Mouse (Mus musculus) left cerebral cortex, adult 9 months (tissue): ENCODE measurements around the gene Cbwd1.

Source experiments
- DNase-seq, 2 experiments: peaks; one replicate each; pipeline ENCODE4 v3.0.0; 2022; ENCODE audit warnings: low spot score in 2 of 2

Cbwd1 gene

DNA sequence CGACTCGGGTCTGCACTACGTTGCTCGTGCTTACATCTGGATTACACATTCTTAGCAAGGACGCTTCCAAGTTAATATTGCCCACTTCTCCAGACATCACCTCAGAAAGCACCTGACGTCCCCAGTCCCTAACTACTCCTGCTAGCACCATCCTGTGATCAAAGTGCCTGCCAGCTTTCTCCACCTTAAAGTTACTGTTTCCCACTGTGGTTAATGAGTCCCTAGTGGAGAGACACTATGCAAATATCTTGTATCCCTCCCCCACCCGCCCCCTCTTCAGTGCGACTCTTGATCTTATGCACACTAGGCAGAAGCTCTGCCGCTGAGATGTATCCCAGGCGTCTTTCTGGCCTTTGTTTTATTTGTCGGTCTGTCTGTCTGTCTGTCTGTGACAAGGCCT is 16.6 kb upstream of the Cbwd1 start:
- DNase-seq = no peak

DNA sequence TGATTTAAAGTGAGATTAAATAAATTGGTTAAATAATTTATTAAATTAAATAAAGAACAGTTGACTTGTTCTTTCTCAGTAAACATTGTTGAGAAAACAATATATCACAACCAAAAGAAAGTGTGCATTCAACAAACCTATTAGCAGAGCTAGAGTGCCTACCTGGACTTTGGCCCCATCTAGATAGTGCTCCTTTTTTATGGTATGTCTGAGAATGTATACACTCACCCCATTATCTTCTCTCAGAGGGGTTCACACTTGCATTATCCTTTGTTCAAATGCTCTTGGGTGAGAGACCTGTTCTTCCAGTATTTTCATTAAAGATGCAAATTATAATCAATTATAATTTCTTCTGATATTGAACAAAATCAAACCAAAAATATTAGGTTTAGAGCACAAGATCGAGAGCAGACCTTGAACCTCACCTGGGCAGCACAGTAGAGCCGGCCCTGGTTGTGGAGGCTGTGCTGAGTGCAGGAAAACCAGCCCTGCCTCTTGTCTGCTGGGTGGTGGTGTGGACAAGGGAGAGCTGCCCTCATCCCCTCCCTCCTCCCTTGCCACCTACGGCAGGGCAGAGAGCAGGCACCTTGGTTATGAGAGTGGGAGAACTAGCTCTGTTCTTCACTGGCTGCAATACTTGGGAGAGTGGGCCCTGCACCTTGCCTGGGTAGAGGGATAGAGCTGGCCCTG is 11.4 kb upstream of the Cbwd1 start:
- no peak for DNase-seq

DNA sequence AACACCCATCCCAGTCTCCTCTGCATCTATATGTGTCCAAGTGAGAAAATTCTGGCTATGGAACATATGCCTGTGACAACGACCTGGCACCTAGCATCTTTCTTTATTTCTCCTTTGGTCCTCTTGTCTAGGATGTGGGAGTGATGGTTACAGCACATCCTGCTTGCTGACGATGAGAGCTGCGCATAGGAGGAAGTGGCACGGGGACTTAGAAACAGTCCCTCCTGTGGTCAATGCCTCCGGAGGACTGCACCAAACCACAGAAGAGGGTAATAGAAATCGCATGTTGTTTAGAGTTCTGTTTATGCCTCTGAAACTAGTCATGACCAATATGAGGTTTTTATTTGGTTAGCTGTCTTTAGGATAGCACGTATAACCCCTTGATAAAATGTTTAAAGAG is 9.9 kb upstream of the Cbwd1 start:
- DNase-seq = no peak

DNA sequence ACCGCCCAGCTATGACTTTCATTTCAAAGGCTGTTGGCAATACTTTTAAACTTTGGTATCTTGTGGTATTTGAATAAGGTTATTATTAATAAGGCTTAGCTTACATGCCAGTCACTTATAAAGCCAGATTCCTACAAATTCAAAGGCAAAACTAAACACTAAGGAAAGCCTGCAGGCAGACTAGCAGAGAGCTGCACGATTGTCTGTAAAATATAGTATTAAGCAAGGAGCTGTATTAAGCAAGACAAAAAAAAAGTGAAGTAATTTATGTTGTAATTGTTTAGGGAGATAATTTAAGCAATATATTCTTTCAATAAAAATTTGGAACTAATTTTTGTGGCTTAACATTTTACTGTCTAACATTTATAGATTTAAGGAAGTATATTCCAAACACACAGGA is 5.5 kb upstream of the Cbwd1 start:
- DNase-seq = no peak

DNA sequence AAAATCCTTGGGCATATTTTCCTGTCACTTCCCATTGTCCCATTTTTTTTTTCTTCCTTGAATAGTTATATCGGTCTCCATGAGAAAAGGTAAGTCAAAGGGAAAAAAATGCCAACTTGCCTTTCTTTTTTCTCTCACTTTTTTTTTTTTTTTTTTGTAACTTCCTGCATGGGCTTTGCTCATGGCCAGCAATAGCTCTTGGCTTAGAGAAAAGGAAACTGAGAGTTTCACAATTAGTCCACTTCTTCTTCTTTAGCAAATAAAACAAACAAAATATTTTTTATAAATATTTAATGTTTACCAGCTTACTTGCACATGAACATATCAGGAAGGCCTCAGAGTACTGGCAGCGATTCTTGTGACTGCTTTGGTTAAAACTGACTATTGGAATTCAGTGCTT is 4.8 kb upstream of the Cbwd1 start:
- no peak for DNase-seq

DNA sequence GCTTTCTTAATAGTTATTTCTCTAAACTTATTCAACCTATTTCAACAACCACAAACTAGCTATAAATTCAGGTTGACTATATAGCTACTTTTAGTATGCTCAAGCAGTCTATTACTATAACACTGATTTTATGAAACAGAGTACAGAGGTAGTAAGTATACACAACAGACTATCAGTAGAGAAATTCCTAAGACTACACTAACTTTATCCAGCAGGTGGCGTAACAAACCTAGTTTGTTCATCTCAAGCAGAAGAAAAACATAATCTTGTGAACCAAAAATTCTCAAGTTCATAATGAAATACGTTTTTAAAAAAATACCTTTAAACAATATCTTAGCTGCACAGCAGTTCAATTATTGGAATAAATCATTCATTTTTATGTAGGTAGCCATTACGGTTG is 2.9 kb downstream of the Cbwd1 start:
- DNase-seq = peak in 1 of 2 experiments; percentile 23

DNA sequence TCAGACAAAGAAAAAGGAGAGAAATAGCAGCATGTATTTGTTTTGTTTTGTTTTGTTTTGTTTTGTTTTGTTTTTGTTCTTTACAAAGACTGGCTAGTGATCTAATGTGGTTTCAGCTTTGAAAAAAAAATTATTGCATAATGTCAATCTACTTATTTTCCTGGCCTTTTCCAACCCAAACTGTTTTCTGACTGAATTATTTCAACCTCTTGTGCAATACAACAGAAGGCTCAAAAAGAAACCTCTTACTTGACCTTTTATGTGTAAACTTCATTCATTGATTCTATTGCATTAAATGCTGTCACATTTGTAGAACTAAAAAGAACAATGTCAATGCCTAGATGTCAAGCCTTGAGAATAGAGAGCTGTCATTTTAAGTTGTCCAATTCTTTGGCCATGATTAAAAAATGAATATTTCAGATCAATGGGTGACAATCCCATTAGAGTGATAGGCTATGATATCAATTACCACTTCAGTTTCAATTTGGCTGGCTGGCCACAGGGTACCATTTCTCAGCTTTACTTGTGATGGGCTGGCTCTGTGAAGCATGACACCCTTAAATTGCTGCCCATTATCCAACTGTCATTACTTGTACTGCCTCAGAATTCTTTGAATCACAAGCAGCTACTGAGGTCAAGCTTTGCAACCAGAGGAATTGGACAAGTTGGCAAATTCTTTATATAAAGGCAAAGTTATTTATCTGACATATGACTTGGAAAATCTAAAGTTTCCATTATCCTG is 15.7 kb downstream of the Cbwd1 start:
- no peak for DNase-seq

DNA sequence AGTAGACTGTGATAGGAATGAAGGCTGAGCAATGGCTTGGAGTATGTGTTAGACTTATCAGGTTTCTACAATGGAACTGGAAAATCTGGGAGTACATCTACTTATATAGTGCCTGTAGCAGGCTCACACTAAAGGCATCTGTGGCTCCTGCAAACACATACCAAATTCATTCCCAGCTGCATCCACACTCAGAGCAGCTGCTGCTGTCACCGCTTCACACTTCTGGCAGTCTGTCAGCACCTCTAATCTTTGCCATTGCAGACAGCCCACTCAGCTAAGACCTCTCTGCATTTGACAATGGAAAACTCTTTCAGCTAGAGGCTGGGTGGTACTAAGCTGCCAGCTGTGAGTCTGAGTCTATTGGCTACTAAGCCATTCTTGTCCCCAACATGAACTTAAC is 24.3 kb downstream of the Cbwd1 start:
- no peak for DNase-seq

DNA sequence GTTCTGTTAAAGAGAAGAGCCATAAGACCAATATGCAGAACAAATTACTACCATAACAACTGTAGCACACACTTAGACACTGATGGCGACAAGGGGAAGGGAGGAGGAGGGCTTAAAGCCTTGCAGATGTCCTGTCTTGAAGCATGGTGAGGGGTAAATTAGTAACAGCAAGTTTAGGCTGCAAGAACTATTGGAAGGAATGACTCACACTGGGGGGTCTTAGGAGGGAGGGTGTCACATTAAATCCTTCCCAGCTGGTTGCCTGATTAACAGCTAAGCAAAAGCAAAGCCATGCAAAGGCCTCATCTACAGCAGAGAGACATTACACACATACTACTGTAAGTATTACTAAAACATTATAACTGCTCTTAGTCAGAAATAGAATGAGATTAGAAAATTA is 32.4 kb downstream of the Cbwd1 start:
- DNase-seq = no peak

DNA sequence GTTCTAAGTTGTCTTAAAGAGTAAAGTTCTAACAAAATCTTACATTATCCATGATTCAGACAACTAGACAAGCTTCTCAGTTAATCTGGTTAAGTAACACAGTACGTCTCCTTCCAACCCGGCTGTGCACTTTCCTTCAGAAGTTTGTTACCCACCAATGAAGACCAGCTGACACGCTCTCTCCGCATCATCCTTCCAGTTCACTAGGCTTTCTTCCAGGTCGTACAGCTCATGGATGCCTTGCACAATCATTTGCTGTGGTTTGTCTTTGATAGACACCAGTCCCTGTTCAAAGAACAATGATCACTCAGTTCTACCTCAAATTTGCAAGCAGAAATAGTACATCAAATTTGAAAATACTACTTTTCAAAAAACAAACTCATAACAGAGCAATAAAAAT is 40.5 kb downstream of the Cbwd1 start:
- DNase-seq = no peak

DNA sequence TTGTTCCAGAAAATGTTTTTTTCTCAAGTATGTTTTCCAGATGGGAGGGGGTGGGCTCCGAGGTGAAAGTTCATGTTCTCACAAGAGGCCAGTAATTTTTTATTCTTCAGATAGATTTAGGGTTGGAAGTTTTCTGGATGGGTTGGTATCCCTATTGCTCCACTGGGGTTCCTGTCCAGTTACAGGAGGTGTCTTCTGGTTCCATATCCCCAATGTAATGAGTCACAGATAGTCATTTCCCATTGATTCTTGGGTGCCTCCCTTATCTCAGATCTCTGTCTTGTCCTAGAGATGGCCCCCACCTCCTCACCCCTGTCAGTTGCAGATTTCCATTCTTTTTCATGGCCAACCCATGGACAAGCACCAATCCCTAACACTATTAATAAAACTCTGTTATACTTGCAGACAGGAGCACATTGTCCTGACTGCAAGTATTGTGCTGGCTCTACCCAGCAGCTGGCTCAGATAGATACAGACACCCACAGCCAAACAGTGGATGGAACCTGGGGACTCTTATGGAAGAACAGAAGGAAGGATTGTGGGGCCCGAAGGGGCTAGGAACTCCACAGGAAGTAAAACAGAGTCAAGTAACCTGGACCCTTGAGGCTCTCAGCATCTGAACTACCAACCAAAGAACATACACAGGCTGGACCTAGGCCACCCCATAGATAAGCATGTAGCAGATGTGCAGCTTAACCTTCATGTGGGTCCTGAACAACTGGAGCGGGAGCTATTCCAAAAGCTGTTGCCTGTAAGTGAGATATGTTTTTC is 52.8 kb downstream of the Cbwd1 start:
- DNase-seq = no peak

DNA sequence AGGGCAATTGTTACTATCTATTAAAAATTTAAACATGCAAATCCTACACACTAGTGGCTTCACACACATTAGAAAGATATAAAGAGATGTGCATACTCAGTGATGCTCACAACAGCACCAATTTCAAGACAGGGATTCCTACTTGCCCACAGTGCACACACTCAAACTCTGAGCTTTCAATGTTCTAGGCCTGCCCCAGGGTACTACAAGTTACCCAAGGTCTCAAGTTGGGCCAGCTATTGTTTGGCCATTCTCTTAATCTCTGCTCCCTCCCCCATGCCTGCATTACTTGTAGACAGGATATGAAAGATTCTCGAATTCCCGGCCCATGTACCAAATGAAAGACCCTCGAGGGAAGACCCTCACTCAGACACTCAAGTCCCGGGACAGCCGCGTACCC is 53.8 kb downstream of the Cbwd1 start:
- DNase-seq = no peak

DNA sequence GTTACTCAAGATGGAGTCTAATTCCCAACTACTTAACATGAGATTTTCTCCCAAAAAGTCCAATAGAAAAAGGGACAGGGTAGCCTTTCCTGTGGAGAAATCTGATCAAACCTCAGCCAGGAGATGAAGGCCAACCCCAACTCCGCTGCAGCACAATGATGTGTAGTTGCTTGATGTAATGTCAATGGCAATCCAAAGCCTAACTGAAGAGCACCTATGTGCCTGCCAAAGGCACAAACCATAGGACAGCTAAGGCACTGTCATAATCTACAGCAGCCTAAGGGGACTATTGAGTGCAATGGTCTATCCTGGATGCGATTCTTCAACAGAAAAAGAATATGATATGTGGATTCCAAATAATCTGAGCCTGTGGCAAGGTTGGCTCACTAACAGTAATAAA is 58.6 kb downstream of the Cbwd1 start:
- no peak for DNase-seq

DNA sequence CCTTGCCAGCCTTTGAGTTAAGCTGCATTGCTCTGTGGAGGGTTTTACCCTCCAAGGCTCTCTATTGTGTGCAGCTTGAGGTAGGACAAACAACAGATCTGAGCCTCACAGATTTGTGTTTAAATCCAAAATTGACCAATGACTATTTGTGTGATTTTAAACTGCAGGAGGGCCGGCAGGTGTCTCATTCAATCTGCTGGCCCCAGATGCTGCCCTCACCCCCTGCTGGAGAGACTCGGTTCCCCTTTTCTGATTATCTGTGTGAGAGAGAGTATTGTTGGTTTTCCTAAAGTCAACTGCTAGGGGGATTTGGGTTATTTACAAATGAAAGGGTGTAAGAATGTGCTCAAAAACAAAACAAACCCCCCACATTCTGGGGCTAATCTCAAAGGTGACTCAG is 59.2 kb downstream of the Cbwd1 start:
- no peak for DNase-seq

DNA sequence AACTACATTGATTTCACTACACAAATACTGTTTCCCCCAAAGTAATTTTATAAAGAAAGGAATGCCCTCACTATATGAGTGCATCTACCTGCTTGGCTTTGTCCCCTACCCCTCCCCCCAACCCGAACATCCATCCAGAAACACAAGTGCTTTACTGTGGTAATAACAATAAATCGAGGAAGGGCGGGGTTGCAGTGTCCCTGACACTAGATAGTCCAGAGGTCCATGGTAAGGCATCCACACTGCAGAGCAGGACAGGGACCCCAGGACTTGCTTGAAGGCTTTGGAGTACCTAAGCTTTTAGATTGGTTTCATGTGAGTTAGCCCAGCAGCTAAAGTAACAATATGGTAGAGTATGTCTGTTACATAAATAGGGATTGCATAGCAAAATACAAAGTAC is 59.7 kb downstream of the Cbwd1 start:
- DNase-seq = no peak

DNA sequence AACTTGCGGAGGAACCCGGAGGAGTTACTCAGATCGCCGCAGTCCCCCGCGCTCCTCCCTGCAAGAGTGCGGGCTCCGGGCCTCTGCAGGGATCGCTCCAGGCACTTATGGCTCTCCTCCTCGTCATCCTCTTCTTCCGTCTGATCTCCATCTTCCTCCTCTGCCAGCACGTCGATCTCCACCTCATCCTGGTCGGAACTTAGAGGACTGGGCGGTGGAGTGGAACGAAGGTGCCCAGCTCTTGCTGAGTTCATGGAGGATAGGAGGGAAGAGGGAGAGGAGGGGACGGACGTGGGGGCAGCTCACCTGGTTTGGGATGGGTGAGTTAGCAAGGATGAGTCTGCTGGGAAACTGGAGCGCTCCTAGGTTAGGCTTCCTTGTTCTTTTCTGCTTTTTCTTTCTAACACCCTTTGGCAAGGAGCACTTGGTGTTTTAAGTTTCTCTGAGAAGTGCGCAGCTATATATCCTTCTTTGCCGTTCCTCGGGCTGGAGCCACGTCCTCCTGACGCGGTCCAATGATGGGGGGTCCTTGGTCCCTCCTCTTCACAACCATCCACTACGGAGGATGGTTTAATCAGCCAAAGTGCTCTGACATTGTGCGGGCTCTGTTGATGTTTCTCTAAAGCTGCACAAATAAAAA is 60.7 kb downstream of the Cbwd1 start, which contains the start of gene Foxd4:
Foxd4 (minus strand) TSS at position 617 of the 640 bp plus-strand sequence.
- DNase-seq = no peak

DNA sequence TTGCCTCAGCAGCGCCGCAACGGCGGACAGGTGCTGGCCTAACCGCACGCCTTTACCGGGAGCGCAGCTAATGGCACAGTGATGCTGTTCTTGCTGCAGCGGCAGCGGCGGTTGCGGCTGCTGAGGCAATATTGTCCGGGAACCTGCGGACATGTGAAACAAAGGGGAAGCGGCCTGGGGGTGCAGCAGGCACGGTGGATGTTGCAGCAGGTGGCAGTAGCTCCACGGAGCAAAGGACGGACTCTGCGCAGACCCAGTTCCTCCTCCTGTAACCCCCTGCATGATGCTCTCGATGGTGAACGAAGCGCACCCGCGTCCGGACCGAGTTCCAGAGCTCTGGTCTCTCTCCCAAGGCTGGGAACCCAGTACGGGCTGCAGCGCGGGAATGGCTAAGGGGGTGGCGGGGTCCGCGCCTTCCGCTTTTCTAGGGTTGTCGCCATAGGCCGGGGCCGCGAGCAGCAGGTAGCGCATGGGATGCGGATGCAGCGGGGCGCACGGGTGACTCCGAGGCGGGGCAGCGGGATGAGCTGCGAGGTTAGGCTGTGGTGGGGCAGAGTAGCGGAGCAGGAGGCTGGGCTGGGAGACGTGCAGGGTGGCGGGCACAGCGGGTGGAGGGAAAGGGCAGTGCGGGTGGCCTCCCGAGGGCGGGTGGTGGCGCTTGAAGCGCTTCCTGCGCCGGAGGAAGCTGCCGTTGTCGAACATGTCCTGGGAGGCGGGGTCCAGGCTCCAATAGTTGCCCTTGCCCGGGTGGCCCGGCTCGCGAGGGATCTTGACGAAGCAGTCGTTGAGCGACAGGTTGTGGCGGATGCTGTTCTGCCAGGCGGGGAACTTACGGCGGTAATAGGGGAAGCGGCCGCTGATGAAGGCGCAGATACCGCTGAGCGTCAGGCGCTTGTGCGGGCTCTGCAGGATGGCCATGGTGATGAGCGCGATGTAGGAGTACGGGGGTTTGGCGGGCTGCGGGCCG is 61.5 kb downstream of the Cbwd1 start:
- DNase-seq = no peak

DNA sequence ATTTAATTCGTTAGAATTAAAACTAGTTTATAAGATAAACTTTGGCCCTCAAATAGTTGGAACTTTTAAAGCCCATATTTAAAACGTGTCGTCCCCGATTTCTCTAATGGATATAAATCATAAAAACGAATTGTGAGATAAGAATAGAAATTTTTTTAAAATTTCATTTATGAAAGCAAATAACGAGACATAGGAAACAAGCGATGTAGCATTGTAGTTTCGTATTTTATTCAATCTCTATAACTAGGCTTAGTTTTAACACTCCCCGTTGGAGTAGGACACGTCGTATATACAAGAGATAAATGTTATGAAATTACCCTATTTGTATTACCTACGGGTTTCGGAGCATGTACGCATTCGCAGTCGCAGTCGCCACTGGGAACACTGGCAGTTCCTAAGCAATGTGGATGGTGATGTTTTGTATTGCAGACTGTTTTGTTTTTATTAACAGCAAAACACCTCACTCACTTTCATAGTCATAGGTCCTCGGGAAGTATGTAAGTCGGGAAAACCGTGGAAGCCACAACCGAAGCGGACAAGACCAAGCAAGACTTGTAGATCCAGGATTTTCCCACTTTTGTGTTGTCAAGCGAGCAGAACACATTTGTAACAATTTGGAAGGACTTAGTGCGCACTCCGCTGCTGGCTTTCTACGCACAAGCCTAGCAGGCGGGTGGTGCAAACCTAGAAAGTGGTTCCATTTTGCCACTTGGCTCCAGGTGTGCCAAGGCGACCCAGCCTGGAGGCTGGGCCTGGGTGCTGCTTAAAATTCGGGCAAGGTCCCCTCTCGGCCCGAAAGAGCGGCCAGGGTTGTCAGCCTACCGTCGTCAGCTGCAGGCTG is 62.5 kb downstream of the Cbwd1 start:
- DNase-seq = no peak

DNA sequence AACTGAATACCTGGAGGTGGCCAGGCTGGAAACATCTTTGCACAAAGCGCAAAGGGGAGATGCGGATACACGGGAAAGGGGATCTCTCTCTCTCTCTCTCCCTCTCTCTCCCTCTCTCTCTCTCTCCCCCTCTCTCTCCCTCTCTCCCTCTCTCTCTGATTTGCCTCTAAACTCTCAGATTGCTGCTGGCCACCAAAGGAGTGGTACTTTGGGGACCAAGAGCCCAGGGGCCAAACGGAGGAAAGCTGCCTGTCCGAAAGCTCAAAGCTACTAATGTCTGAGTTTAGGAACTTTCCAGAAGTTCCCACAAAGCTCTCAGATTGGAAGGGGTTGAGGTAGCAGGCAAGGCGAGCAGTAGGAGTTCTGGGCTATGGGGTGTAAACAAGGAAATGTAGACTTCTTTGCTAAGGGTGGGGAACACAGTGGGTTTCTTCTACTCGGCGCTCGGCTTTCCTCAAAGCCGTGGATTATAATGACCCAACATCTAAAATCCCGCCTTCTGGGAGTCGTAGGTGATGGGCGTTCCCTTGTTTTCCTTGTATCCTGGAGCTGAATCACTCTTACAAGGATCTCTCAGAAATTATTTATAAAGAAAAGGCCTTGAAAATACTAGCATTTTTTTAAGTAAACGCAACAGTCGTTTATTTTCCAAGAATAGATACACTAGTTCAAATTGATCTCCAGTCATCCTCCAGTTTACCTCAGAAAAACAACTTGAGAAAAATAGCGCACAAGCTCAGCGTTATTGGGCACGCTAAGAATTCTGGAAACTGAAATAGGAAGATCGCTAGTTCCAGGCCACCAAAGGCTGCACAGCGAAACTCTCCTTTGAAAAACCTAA is 63.3 kb downstream of the Cbwd1 start:
- no peak for DNase-seq
